Mouse (Mus musculus) ES-E14 (cell line): ENCODE results near the gene Ppard.
"Not testable (repeated sequence)": the region's sequence is repeated elsewhere in the genome, so short reads cannot be mapped to it uniquely, and the experiment has no call there.

Experiments used
- MAFK ChIP-seq: IDR thresholded peaks from 2 replicates; pipeline ENCODE4 v1.6.1; 2014; ENCODE audit warnings: mild to moderate bottlenecking, low read depth, low read length, inconsistent platforms; ENCODE audit not compliant: insufficient read depth
- ZNF384 ChIP-seq: IDR thresholded peaks from 2 replicates; pipeline ENCODE4 v1.6.1; 2012; ENCODE audit warnings: low read depth, low read length, inconsistent platforms

DNA sequence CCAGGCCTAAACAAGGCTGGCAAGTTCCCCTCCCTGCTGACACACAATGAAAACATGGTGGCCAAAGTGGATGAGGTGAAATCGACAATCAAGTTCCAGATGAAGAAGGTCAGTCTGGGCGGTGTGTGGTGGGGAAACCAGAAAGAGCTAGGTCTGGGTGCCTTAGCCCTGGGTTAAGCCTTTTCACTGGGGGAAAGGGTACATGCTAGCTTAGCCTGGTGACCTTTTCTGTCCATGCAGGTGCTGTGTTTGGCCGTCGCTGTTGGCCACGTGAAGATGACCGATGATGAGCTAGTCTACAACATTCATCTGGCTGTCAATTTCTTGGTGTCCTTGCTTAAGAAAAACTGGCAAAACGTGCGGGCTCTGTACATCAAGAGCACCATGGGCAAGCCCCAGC is 98.1 kb downstream of the Ppard start:
- TF ChIP-seq ZNF384, MAFK: not testable (repeated sequence)
